Mouse (Mus musculus): ENCODE measurements around the gene Mrps10.

- TF ChIP-seq CTCF (IDR thresholded peaks at IDR 0.05; ENCODE audit: low read depth, low read length), result no peak
- no peak for TF ChIP-seq POLR2A (IDR thresholded peaks at IDR 0.05; ENCODE audit: borderline replicate concordance, low read depth, low read length)
Observed at GRCm38 (mm10) chr17:47385145-47385544, 16.5 kb downstream of the Mrps10 start, which contains the start of gene Guca1b.
